ENCODE assay signal across 15 mouse cellular contexts in genomic region chr10:29921658-29922057, GRCm38 (mm10).
DNase-seq lines count a peak whose midpoint lies in the region; ATAC-seq and TF ChIP-seq lines count a peak whose summit lies in the region.
"Had no signal": no experiment of that assay in that cellular context is flagged by ENCODE, and none has a peak within 500 bp of the region (broad histone marks: within the 10 kb centered on the region; RNA-seq: fewer than 3 reads in every experiment).

No protein-coding gene starts in this region.

- no peak overlapping the region for H3K9ac ChIP-seq in intestine, embryonic 14.5 days (ENCODE audit: low read length)
- H3K9ac ChIP-seq in intestine, postnatal 0 days (ENCODE audit: low read depth, low read length): no peak overlapping the region
- no peak overlapping the region for H3K9ac ChIP-seq in hindbrain, postnatal 0 days (replicated peaks; ENCODE audit: low read length)

- peak; percentile 53 for DNase-seq in intestine, embryonic 14.5 days (ENCODE audit: low spot score)
- DNase-seq in right cerebral cortex, postnatal 10 days (ENCODE audit: low spot score in 2 of 2): peak; percentile 24
- no peak for DNase-seq in right cerebral cortex, postnatal 14 days
- DNase-seq in hindbrain, postnatal 0 days (ENCODE audit: low spot score): peak; percentile 18
- no peak for DNase-seq in cerebellum, adult 2 months
- DNase-seq in lung, postnatal 25 days (ENCODE audit: low spot score): no peak
- no peak for DNase-seq in frontal cortex, postnatal 36 days (ENCODE audit: low spot score in 2 of 2)
- DNase-seq: adrenal gland, postnatal 25 days; cerebellum, adult 9-10 months; heart, postnatal 14 days; lung, adult 2 months had no signal

- no peak for TF ChIP-seq POLR2A in cerebellum, adult 2 months (IDR thresholded peaks at IDR 0.05; ENCODE audit: borderline replicate concordance, insufficient read depth, low read length)

- no peak overlapping the region for H3K4me2 ChIP-seq in intestine, embryonic 14.5 days (ENCODE audit: low read length)
- no peak overlapping the region for H3K4me2 ChIP-seq in intestine, postnatal 0 days (replicated peaks; ENCODE audit: low read depth)
- no peak overlapping the region for H3K4me2 ChIP-seq in hindbrain, postnatal 0 days (ENCODE audit: low read depth, low read length)

- no peaks in the 10 kb centered on the region for H3K36me3 ChIP-seq in intestine, embryonic 14.5 days (ENCODE audit: control insufficient read depth, insufficient read depth, low read length)
- no peaks in the 10 kb centered on the region for H3K36me3 ChIP-seq in intestine, postnatal 0 days (ENCODE audit: control insufficient read depth, insufficient read depth)
- no peaks in the 10 kb centered on the region for H3K36me3 ChIP-seq in hindbrain, postnatal 0 days (ENCODE audit: insufficient read depth, low read length)

- H3K4me3 ChIP-seq in intestine, embryonic 14.5 days (ENCODE audit: low read depth, low read length): no peak overlapping the region
- H3K4me3 ChIP-seq in intestine, postnatal 0 days (ENCODE audit: low read depth, low read length): no peak overlapping the region
- no peak overlapping the region for H3K4me3 ChIP-seq in hindbrain, postnatal 0 days (ENCODE audit: low read length)
- H3K4me3 ChIP-seq in cerebellum, adult 2 months (replicated peaks; ENCODE audit: insufficient read depth, low read depth, low read length): no peak overlapping the region
- H3K4me3 ChIP-seq: erythroblast, embryonic 14.5 days; megakaryocyte, embryonic 14.5 days had no signal

- no peaks in the 10 kb centered on the region for H3K27me3 ChIP-seq in intestine, embryonic 14.5 days (replicated peaks; ENCODE audit: control insufficient read depth, insufficient read depth, low read length)
- H3K27me3 ChIP-seq in intestine, postnatal 0 days (replicated peaks; ENCODE audit: control insufficient read depth, insufficient read depth, low read length): no peaks in the 10 kb centered on the region
- no peaks in the 10 kb centered on the region for H3K27me3 ChIP-seq in hindbrain, postnatal 0 days (ENCODE audit: insufficient read depth, low read length)
- no peaks in the 10 kb centered on the region for H3K27me3 ChIP-seq in cerebellum, adult 2 months (ENCODE audit: control insufficient read depth, insufficient read depth, low read length)
- H3K27me3 ChIP-seq: megakaryocyte, embryonic 14.5 days had no signal

- ATAC-seq in intestine, embryonic 14.5 days (replicated peaks; ENCODE audit: low FRiP score, low TSS enrichment, low read depth): no peak
- no peak for ATAC-seq in intestine, postnatal 0 days
- no peak for ATAC-seq in hindbrain, postnatal 0 days
- ATAC-seq: CD4-positive, CD25-positive, alpha-beta regulatory T cell, adult 4 months had no signal

- H3K9me3 ChIP-seq in intestine, embryonic 14.5 days (ENCODE audit: control insufficient read depth, low read length): no peaks in the 10 kb centered on the region
- no peaks in the 10 kb centered on the region for H3K9me3 ChIP-seq in intestine, postnatal 0 days (ENCODE audit: control insufficient read depth)
- no peaks in the 10 kb centered on the region for H3K9me3 ChIP-seq in hindbrain, postnatal 0 days (ENCODE audit: low read length)
- H3K9me3 ChIP-seq: megakaryocyte, embryonic 14.5 days had no signal

- peaks cover 4% of the 10 kb centered on the region for H3K4me1 ChIP-seq in intestine, embryonic 14.5 days (replicated peaks; ENCODE audit: control insufficient read depth, insufficient read depth, low read length)
- no peaks in the 10 kb centered on the region for H3K4me1 ChIP-seq in intestine, postnatal 0 days (replicated peaks; ENCODE audit: control insufficient read depth, insufficient read depth, low read length)
- H3K4me1 ChIP-seq in hindbrain, postnatal 0 days (ENCODE audit: insufficient read depth, low read length): no peaks in the 10 kb centered on the region
- no peaks in the 10 kb centered on the region for H3K4me1 ChIP-seq in cerebellum, adult 2 months (ENCODE audit: control insufficient read depth, insufficient read depth, low read length)
- H3K4me1 ChIP-seq: megakaryocyte, embryonic 14.5 days had no signal

- WGBS in intestine, embryonic 14.5 days: 20% methylated on average over 4 of the region's 4 CpGs
- 32% methylated on average over 4 of the region's 4 CpGs for WGBS in intestine, postnatal 0 days
- WGBS in hindbrain, postnatal 0 days: 40% methylated on average over 4 of the region's 4 CpGs
- WGBS in cerebellum, adult 2 months: 28% methylated on average over 4 of the region's 4 CpGs

- TF ChIP-seq CTCF in intestine, postnatal 0 days (IDR thresholded peaks at IDR 0.05; ENCODE audit: low read depth): no peak
- no peak for TF ChIP-seq CTCF in hindbrain, postnatal 0 days (IDR thresholded peaks at IDR 0.05; ENCODE audit: low read depth)
- TF ChIP-seq CTCF in cerebellum, adult 2 months (IDR thresholded peaks at IDR 0.05; ENCODE audit: borderline replicate concordance, insufficient read depth, low read depth, low read length): no peak

- H3K27ac ChIP-seq in intestine, embryonic 14.5 days (ENCODE audit: low read depth): no peak overlapping the region
- H3K27ac ChIP-seq in intestine, postnatal 0 days (ENCODE audit: low read depth, low read length): no peak overlapping the region
- no peak overlapping the region for H3K27ac ChIP-seq in hindbrain, postnatal 0 days
- no peak overlapping the region for H3K27ac ChIP-seq in cerebellum, adult 2 months (ENCODE audit: insufficient read depth, low read length)

Comparison
In these comparisons a context has a peak if more than half of its experiments do, and no peak if none do; other contexts are left out.
1. DNase-seq: peak in intestine, embryonic 14.5 days (single experiment), right cerebral cortex, postnatal 10 days (2 of 2) and hindbrain, postnatal 0 days (single experiment); none in right cerebral cortex, postnatal 14 days (single experiment), cerebellum, adult 2 months (0 of 2), lung, postnatal 25 days (single experiment) and frontal cortex, postnatal 36 days (0 of 2).